Mouse (Mus musculus) spleen, postnatal 0 days (tissue): Measurements from ENCODE around the gene Pramef8. TPM values are rescaled to one million over a fixed set of nuclear protein-coding genes. Genes with fewer than 3 reads are reported as not detected.

Experiments
- polyA plus RNA-seq: library from polyadenylated mRNA; unstranded; fragments of >200 nt; fragmentation: Nextera tagmentation; extraction: Ambion mirVana; gene quantifications from 2 replicates; pipeline ENCODE4 v1.2.1, GENCODE M21; 2015

Gene Pramef8
- 4.5 and 4.7 TPM in 2 replicates for polyA plus RNA-seq

DNA sequence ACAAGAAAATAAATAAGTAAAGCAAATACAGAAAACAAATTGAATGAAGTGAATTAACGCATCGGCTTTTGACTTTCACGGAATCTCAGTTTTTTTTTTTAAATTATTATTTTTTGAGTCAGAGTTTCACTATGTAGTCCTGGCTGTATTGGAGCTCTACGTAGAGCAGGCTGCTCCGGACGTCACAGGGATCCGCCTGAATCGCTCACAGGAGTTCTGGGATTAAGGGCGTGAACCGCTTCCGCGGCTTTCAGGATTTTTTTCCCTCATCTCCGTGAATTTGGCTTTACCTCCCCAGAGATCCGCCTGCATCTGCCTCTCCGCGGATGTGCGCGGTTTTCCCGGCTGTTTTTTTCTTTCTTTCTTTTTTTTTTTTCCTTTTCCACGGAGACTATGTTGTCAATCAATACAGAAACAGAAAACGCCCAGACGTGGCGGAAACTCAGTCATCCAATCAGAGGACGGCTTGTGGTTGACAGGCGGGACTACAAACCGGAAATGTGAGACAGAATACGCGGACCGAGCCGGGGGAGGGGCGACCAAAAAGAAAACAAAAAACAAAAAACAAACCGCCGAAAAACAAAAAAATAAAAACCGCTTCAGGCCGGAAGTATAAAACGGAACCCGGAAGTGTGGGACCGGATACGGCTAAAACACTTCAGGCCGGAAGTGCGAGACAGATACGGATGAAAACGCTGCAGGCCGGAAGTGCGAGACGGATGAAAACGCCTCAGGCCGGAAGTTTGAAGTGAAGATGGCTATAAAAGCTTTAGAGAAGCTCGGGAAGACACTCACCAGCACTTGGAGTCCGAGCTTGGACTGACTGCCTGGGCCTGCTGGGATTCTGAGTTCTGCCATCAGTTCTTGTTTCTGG, at the start of gene Pramef8:
Pramef8 (plus strand) TSS at position 208 of the 874 bp plus-strand sequence.

DNA sequence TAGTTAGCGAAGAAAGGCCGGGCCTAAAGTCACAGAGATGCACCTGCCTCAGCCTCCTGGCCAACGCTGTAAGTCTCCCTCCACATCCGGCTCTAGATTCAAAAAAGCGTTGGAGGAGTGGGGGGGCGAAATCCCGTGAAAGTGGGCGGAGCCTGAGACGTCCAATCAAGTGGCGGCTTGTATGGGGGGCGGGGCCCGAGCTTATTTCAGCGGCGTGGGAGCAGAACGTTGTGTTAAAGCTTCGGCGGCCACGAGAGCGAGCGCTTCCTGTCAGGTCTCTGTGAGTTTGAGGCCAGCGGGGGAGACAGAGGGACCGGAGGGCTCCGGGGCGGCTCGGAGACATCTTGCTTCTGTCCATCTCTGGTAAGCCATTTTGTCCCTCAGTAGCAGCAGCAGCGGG, 18.0 kb upstream of the Pramef8 start, which contains the start of gene Pramel1:
Pramel1 (plus strand) TSS at position 248 of the 400 bp plus-strand sequence.

DNA sequence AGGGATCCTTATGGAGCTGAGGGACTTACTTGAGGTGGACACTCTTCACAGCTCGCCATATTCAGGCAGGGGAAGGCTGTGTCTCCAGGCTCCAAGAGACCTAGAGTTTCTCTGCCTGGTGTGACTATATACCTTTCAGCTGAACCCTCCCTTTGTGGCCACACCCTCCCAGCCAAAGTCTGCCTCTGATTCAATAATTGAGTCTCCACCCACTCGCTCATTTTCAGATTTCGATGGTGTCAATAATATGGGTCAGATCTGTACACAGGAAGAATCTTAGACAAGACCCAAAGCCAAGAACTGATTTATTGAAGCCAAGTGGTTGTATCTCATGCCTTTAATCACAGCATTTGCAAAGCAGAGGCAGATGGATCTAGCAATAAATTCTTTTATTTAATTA, 38.0 kb downstream of the Pramef8 start, which contains the start of gene Oog4:
Oog4 (minus strand) TSS at position 101 of the 400 bp plus-strand sequence.

Other genes with a start within 250 kb of the Pramef8 start
- 4.1 and 4.4 TPM in 2 replicates for gene Prdm2, start 199.4 kb upstream of the Pramef8 start, polyA plus RNA-seq
- gene Pdpn, start 112.9 kb upstream of the Pramef8 start, polyA plus RNA-seq, result 9.6 and 11.0 TPM in 2 replicates
- gene Lrrc38, start 62.7 kb upstream of the Pramef8 start, polyA plus RNA-seq, result not detected in 2 replicates
- gene Pramel1, start 18.0 kb upstream of the Pramef8 start, polyA plus RNA-seq, result not detected in 2 replicates
- gene Oog4, start 37.9 kb downstream of the Pramef8 start, polyA plus RNA-seq, result not detected in 2 replicates
- gene Gm13043, start 98.9 kb downstream of the Pramef8 start, polyA plus RNA-seq, result not detected in 2 replicates
- not detected in 2 replicates for gene Gm13040, start 123.5 kb downstream of the Pramef8 start, polyA plus RNA-seq
- gene BC080695, start 139.3 kb downstream of the Pramef8 start, polyA plus RNA-seq, result not detected in 2 replicates
- not detected in 2 replicates for gene Gm13057, start 139.3 kb downstream of the Pramef8 start, polyA plus RNA-seq
- gene Gm13083, start 202.6 kb downstream of the Pramef8 start, polyA plus RNA-seq, result not detected in 2 replicates
- not detected in 2 replicates for gene Gm13088, start 244.8 kb downstream of the Pramef8 start, polyA plus RNA-seq